Mouse (Mus musculus) ES-Bruce4 (cell line): ENCODE measurements around the gene Dock10. TPM values are rescaled to one million over a fixed set of nuclear protein-coding genes. Genes with fewer than 3 reads are reported as not detected.

Source experiments
- H3K27ac ChIP-seq: 2 replicates; pipeline ENCODE4 v1.5.1; 2012; ENCODE audit warnings: low read length, inconsistent platforms; ENCODE audit not compliant: insufficient read depth
- H3K27me3 ChIP-seq: 2 replicates; pipeline ENCODE4 v1.6.1; 2012; ENCODE audit warnings: mild to moderate bottlenecking, low read length, inconsistent platforms; ENCODE audit not compliant: control insufficient read depth, poor library complexity, insufficient read depth, severe bottlenecking
- H3K36me3 ChIP-seq: 2 replicates; pipeline ENCODE4 v1.6.1; 2012; ENCODE audit warnings: inconsistent platforms, mild to moderate bottlenecking, low read length, moderate library complexity; ENCODE audit not compliant: control insufficient read depth, poor library complexity, insufficient read depth, severe bottlenecking
- H3K4me1 ChIP-seq: one replicate; pipeline ENCODE4 v1.8.1; 2011; ENCODE audit warnings: low read length; ENCODE audit not compliant: control insufficient read depth, insufficient read depth
- H3K4me3 ChIP-seq: 2 replicates; pipeline ENCODE4 v1.5.1; 2011; ENCODE audit warnings: low read depth, mild to moderate bottlenecking, low read length
- H3K9ac ChIP-seq: 2 replicates; pipeline ENCODE4 v1.6.1; 2012; ENCODE audit warnings: low read depth, mild to moderate bottlenecking, inconsistent platforms; ENCODE audit not compliant: poor library complexity, severe bottlenecking
- H3K9me3 ChIP-seq: replicated peaks from 2 replicates; pipeline ENCODE4 v1.6.1; 2012; ENCODE audit warnings: mild to moderate bottlenecking, low read length, inconsistent platforms; ENCODE audit not compliant: control insufficient read depth, poor library complexity, insufficient read depth, severe bottlenecking
- CTCF ChIP-seq: IDR thresholded peaks from one replicate; pipeline ENCODE4 v1.8.1; 2011; ENCODE audit warnings: low read depth, low read length
- EP300 ChIP-seq: IDR thresholded peaks from 2 replicates; pipeline ENCODE4 v1.6.1; 2011; ENCODE audit warnings: low read depth, low read length; ENCODE audit not compliant: insufficient read depth
- POLR2A ChIP-seq: IDR thresholded peaks from one replicate; pipeline ENCODE4 v1.8.1; 2011; ENCODE audit warnings: low read length; ENCODE audit not compliant: insufficient read depth
- polyA plus RNA-seq: library from polyadenylated mRNA; stranded (reverse); fragments of >200 nt; gene quantifications from 2 replicates; pipeline ENCODE4 v1.2.4, GENCODE M21; 2011; ENCODE audit warnings: low read depth; ENCODE audit not compliant: missing spikeins, insufficient read depth, insufficient read length

The Dock10 gene
- polyA plus RNA-seq, 1 experiment: not detected

DNA sequence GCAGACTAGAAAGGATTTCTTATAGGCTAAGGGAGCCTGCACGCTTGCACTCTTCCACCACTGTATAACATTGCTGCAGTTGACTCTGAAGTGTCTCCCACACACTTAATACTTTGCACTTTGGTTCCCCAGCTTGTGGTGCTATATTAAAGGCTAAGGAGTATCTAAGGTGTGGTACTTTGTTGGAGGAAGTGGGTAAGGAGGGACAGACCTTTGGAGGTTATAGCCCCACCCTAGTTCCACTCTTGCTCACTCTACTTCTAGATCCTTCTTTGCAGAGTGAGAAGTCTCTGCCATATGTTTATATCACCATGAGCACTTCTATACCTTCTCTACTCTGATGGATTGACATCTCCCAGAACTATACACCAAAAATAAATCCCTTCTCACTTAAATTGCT is 55.0 kb downstream of the Dock10 start:
- Histone ChIP-seq H3K9ac (no peak overlapping the region), H3K27ac (no peak overlapping the region)

DNA sequence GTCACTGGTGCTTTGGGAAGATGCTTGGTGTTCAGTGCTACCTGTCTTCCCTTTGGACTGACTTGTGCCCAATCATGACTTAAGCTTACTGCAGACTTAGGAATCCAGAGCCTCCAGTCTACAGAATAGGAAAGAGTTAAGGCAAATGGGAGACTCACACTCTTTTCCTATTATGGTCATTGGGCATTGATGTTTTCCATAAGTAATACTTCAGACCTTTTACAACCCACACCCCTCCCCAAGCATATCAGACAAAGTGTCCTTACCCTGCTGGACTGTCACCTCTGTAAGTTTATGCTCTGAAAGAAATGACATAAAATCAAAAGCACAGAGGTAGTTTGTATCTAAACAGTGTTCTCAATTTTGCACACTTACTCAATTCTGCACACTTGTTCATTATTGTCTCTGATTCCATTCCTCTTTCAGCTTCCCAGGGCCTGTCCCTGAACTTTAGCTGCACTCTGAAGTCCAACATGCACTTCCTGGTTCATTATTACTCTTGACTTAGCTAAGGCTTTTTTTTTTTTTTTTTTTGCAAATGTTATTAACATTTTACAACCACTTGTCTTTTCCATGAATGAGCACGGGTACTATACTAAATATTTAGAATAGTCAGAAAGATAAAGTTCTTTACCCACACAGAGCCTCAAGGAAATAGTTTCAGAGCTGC is 82.2 kb downstream of the Dock10 start:
- TF ChIP-seq POLR2A (no peak), EP300 (no peak), CTCF (no peak)
- Histone ChIP-seq H3K9ac (no peak overlapping the region), H3K36me3 (no peaks in the 10 kb centered on the region), H3K27me3 (no peaks in the 10 kb centered on the region), H3K4me3 (no peak overlapping the region), H3K9me3 (no peaks in the 10 kb centered on the region), H3K27ac (no peak overlapping the region), H3K4me1 (no peaks in the 10 kb centered on the region)

More for the DNA sequence above, 55.0 kb downstream of the Dock10 start:
- TF ChIP-seq EP300 (no peak), CTCF (no peak), POLR2A (no peak)
- Histone ChIP-seq H3K36me3 (no peaks in the 10 kb centered on the region), H3K4me3 (no peak overlapping the region), H3K9me3 (no peaks in the 10 kb centered on the region), H3K27me3 (no peaks in the 10 kb centered on the region), H3K4me1 (no peaks in the 10 kb centered on the region)

DNA sequence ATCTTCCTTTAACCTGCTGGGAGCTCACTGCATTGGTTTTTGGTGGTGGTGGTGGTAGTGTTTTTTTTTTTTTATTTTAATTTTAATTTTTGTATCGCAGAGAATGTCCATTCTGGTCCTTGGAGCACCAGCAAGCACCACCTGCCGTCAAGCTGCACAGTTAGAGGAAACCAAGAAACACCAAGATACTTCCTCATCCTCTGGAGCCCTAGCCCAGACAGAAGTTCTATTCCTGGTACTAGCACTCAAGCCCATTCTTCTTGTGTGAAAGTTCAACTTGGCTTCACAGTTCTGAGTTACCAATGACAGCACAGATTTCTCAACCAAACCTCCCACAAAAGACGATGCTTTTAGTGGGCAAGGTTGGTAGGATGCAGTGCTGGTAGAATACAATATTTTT is 86.6 kb downstream of the Dock10 start:
- no peaks in the 10 kb centered on the region for H3K27me3 ChIP-seq
- H3K9me3 ChIP-seq: no peaks in the 10 kb centered on the region
- H3K27ac ChIP-seq: no peak overlapping the region
- no peaks in the 10 kb centered on the region for H3K4me1 ChIP-seq
- no peak overlapping the region for H3K4me3 ChIP-seq
- no peaks in the 10 kb centered on the region for H3K36me3 ChIP-seq
- TF ChIP-seq POLR2A (no peak), CTCF (no peak), EP300 (no peak)
- H3K9ac ChIP-seq: no peak overlapping the region

DNA sequence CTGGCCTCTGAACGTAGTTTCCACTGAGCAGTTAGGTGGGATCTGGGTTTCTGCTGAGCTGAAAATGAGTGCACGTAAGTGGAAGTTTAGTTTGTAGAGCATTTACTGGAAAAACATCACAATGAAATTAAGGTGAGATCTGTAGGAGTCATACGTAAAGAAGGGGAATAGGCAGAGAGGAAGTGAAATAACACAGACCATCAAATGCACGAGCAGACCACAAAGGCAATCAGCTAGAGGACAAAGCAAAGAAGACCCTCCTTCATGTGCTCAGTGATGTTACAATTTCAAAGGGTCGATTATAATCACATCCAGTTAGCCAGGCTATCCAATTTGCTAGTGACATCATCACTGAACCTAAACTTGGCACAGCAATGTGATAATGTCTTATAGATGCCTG is 87.3 kb downstream of the Dock10 start:
- Histone ChIP-seq H3K4me3 (no peak overlapping the region), H3K36me3 (no peaks in the 10 kb centered on the region), H3K27ac (no peak overlapping the region), H3K9ac (no peak overlapping the region), H3K9me3 (no peaks in the 10 kb centered on the region), H3K27me3 (no peaks in the 10 kb centered on the region), H3K4me1 (no peaks in the 10 kb centered on the region)
- TF ChIP-seq CTCF (no peak), POLR2A (no peak), EP300 (no peak)

DNA sequence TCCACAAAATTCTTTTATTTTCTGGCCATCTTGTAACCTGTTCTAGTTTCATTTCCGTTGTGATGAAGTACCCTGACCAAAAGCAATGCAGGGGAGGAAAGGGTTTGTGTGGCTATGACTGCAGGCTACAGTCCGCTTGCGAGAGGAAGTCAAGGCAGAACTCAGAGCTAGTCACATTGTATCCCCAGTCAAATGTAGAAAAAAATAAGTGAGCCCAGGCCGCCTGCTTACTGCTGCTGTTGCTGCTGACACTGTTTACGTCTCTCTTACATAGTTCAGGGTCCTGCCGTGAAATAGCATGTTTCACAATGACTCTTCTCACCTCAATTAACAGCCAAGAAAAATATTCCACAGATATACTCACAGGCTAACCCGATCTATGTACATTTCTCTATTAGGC is 87.9 kb downstream of the Dock10 start:
- TF ChIP-seq CTCF: no peak
- TF ChIP-seq POLR2A: no peak
- no peak for TF ChIP-seq EP300
- Histone ChIP-seq H3K4me3 (no peak overlapping the region), H3K9ac (no peak overlapping the region), H3K4me1 (no peaks in the 10 kb centered on the region), H3K27me3 (no peaks in the 10 kb centered on the region), H3K9me3 (no peaks in the 10 kb centered on the region), H3K27ac (no peak overlapping the region), H3K36me3 (no peaks in the 10 kb centered on the region)

DNA sequence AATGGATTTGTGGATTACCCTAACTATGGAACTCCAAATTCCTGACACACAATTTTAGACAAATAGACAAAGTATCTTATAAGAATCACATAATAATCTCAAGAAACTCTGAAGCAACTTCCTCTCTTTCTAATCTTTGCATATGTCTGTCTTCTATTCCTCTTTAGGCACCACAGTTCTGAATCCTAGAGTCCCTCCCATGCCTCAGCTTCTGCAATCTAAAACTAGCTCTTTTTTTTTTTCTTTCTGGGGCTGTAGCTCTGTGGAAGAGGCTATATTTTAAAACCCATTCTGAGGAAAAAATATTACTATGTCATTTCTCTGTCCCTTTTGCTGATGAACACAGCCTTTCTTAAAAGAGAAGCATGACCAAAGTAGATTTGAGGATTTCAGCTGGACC is 92.6 kb downstream of the Dock10 start:
- H3K9me3 ChIP-seq: no peaks in the 10 kb centered on the region
- no peak overlapping the region for H3K9ac ChIP-seq
- no peaks in the 10 kb centered on the region for H3K4me1 ChIP-seq
- H3K36me3 ChIP-seq: no peaks in the 10 kb centered on the region
- H3K27me3 ChIP-seq: no peaks in the 10 kb centered on the region
- no peak overlapping the region for H3K27ac ChIP-seq
- no peak overlapping the region for H3K4me3 ChIP-seq
- TF ChIP-seq CTCF: no peak
- TF ChIP-seq POLR2A: no peak
